13 mouse cellular contexts compared by ENCODE assay signal in genomic region chr1:168382106-168382822, GRCm38 (mm10). TPM values are rescaled to one million over a fixed set of nuclear protein-coding genes. Genes with fewer than 3 reads are reported as not detected.
A peak's percentile ranks its signal among the peaks of the same experiment; 100 is the strongest.
DNase-seq lines count a peak whose midpoint lies in the region; ATAC-seq and TF ChIP-seq lines count a peak whose summit lies in the region.
"Had no signal": no experiment of that assay in that cellular context is flagged by ENCODE, and none has a peak within 500 bp of the region (broad histone marks: within the 10 kb centered on the region; RNA-seq: fewer than 3 reads in every experiment).

No protein-coding gene starts in this region.

- ATAC-seq in intestine, embryonic 14.5 days (replicated peaks; ENCODE audit: low FRiP score, low TSS enrichment, low read depth) = peak; percentile 40; the same call in 1 of the 2 replicates
- no peak for ATAC-seq in intestine, postnatal 0 days
- peak; percentile 10; the same call in 1 of the 2 replicates for ATAC-seq in heart, postnatal 0 days (ENCODE audit: insufficient read depth, low read depth)
- ATAC-seq in inflammation-experienced regulatory T-cells, adult 6 months = no peak

- no peak overlapping the region for H3K9ac ChIP-seq in intestine, embryonic 14.5 days (ENCODE audit: low read length)
- H3K9ac ChIP-seq in intestine, postnatal 0 days (ENCODE audit: low read depth, low read length) = no peak overlapping the region
- peak overlapping the region; percentile 34; the same call in 1 of the 2 replicates for H3K9ac ChIP-seq in heart, postnatal 0 days (replicated peaks; ENCODE audit: low read depth, low read length)

- no peak for TF ChIP-seq EP300 in heart, postnatal 0 days (IDR thresholded peaks at IDR 0.05; ENCODE audit: low read depth)

- no peak overlapping the region for H3K4me3 ChIP-seq in intestine, embryonic 14.5 days (ENCODE audit: low read depth, low read length)
- H3K4me3 ChIP-seq in intestine, postnatal 0 days (ENCODE audit: low read depth, low read length) = no peak overlapping the region
- H3K4me3 ChIP-seq in E14TG2a.4 (replicated peaks; ENCODE audit: low read length) = 0 out of 2 replicates have a peak overlapping the region, but pooled peaks have one; percentile 13
- no peak overlapping the region for H3K4me3 ChIP-seq in heart, postnatal 0 days (ENCODE audit: low read depth, low read length)
- H3K4me3 ChIP-seq: neural tube, embryonic 12.5 days had no signal

- no peaks in the 10 kb centered on the region for H3K27me3 ChIP-seq in intestine, embryonic 14.5 days (replicated peaks; ENCODE audit: control insufficient read depth, insufficient read depth, low read length)
- no peaks in the 10 kb centered on the region for H3K27me3 ChIP-seq in intestine, postnatal 0 days (replicated peaks; ENCODE audit: control insufficient read depth, insufficient read depth, low read length)
- no peaks in the 10 kb centered on the region for H3K27me3 ChIP-seq in E14TG2a.4 (ENCODE audit: insufficient read depth, low read length)
- no peaks in the 10 kb centered on the region for H3K27me3 ChIP-seq in heart, postnatal 0 days (ENCODE audit: control insufficient read depth, insufficient read depth, low read length)
- H3K27me3 ChIP-seq: neural tube, embryonic 12.5 days had no signal

- H3K4me1 ChIP-seq in intestine, embryonic 14.5 days (replicated peaks; ENCODE audit: control insufficient read depth, insufficient read depth, low read length) = peaks cover 69% of the 10 kb centered on the region
- peaks cover 3% of the 10 kb centered on the region for H3K4me1 ChIP-seq in intestine, postnatal 0 days (replicated peaks; ENCODE audit: control insufficient read depth, insufficient read depth, low read length)
- H3K4me1 ChIP-seq in E14TG2a.4 (replicated peaks; ENCODE audit: low read depth, low read length) = peaks cover 58% of the 10 kb centered on the region
- peaks cover 66% of the 10 kb centered on the region for H3K4me1 ChIP-seq in heart, postnatal 0 days (ENCODE audit: control insufficient read depth, insufficient read depth)

- H3K27ac ChIP-seq in intestine, embryonic 14.5 days (ENCODE audit: low read depth) = 0 out of 2 replicates have a peak overlapping the region, but pooled peaks have one; percentile 7
- no peak overlapping the region for H3K27ac ChIP-seq in intestine, postnatal 0 days (ENCODE audit: low read depth, low read length)
- H3K27ac ChIP-seq in heart, postnatal 0 days (ENCODE audit: low read depth) = peak overlapping the region; percentile 90
- H3K27ac ChIP-seq: neural tube, embryonic 12.5 days had no signal

- H3K4me2 ChIP-seq in intestine, embryonic 14.5 days (ENCODE audit: low read length) = no peak overlapping the region
- H3K4me2 ChIP-seq in intestine, postnatal 0 days (replicated peaks; ENCODE audit: low read depth) = no peak overlapping the region
- H3K4me2 ChIP-seq in heart, postnatal 0 days (ENCODE audit: low read depth, low read length) = 0 out of 2 replicates have a peak overlapping the region, but pooled peaks have one; percentile 7
- H3K4me2 ChIP-seq: neural tube, embryonic 12.5 days had no signal

- no peak for TF ChIP-seq CTCF in intestine, postnatal 0 days (IDR thresholded peaks at IDR 0.05; ENCODE audit: low read depth)
- no peak for TF ChIP-seq CTCF in E14TG2a.4 (conservative IDR thresholded peaks at IDR 0.05; ENCODE audit: low read length)
- TF ChIP-seq CTCF in heart, postnatal 0 days (IDR thresholded peaks at IDR 0.05; ENCODE audit: low read depth) = no peak

- DNase-seq in intestine, embryonic 14.5 days (ENCODE audit: low spot score) = no peak
- DNase-seq in ZHBTc4 (ENCODE audit: low read depth, low spot score) (peak; percentile 46), MN1 (ENCODE audit: low spot score) (no peak)
- DNase-seq in heart, postnatal 0 days (ENCODE audit: low spot score) = no peak
- DNase-seq in adrenal gland, postnatal 4 days (ENCODE audit: low spot score in 2 of 2) = no peak
- DNase-seq: adrenal gland, postnatal 36 days; cerebellum, postnatal 10 days; lung, adult 2 months; spleen, adult 18-20 months had no signal

- H3K9me3 ChIP-seq in intestine, embryonic 14.5 days (ENCODE audit: control insufficient read depth, low read length) = no peaks in the 10 kb centered on the region
- no peaks in the 10 kb centered on the region for H3K9me3 ChIP-seq in intestine, postnatal 0 days (ENCODE audit: control insufficient read depth)
- H3K9me3 ChIP-seq in E14TG2a.4 (ENCODE audit: low read length) = no peaks in the 10 kb centered on the region
- H3K9me3 ChIP-seq in heart, postnatal 0 days (replicated peaks; ENCODE audit: control insufficient read depth, low read length) = no peaks in the 10 kb centered on the region
- H3K9me3 ChIP-seq: neural tube, embryonic 12.5 days had no signal

- whole genome bisulfite sequencing in intestine, embryonic 14.5 days = 31% methylated on average over 9 of the region's 9 CpGs
- 51% methylated on average over 9 of the region's 9 CpGs for WGBS in intestine, postnatal 0 days
- WGBS in heart, postnatal 0 days = 37% methylated on average over 9 of the region's 9 CpGs

- no peaks in the 10 kb centered on the region; the same call in 1 of the 2 replicates for H3K36me3 ChIP-seq in intestine, embryonic 14.5 days (ENCODE audit: control insufficient read depth, insufficient read depth, low read length)
- no peaks in the 10 kb centered on the region for H3K36me3 ChIP-seq in intestine, postnatal 0 days (ENCODE audit: control insufficient read depth, insufficient read depth)
- no peaks in the 10 kb centered on the region for H3K36me3 ChIP-seq in E14TG2a.4 (ENCODE audit: insufficient read depth, low read length)
- H3K36me3 ChIP-seq in heart, postnatal 0 days (replicated peaks; ENCODE audit: control insufficient read depth, insufficient read depth, low read length) = no peaks in the 10 kb centered on the region
- H3K36me3 ChIP-seq: neural tube, embryonic 12.5 days had no signal

RNA-seq across cellular contexts. Expression of gene Pbx1, which starts 49.8 kb away (rescaled TPM):
- polyA plus RNA-seq in intestine, embryonic 14.5 days (2014; fragmentation: Nextera tagmentation; extraction: Ambion mirVana) = 37.3 and 42.3 TPM in 2 replicates
- 9.8 and 11.4 TPM in 2 replicates for polyA plus RNA-seq in intestine, postnatal 0 days (2015; fragmentation: Nextera tagmentation; extraction: Ambion mirVana)
- 31.3 and 42.9 TPM in 2 replicates for total RNA-seq in heart, postnatal 0 days (2014; rRNA removed; ENCODE audit: low replicate concordance)
- 15.7 and 17.1 TPM in 2 replicates for polyA plus RNA-seq in heart, postnatal 0 days (2015; fragmentation: Nextera tagmentation; extraction: Ambion mirVana)
- total RNA-seq in adrenal gland, postnatal 4 days (2021) = 100 to 1,000 TPM; 202 to 226 TPM
- under 1 TPM in 2 of 3 experiments, not detected in 1; 0.05 to 0.43 TPM for polyA plus RNA-seq in inflammation-experienced regulatory T-cells, adult 6 months (2017; shearing (Covaris generic))

Comparison
In these comparisons a context has a peak if more than half of its experiments do, and no peak if none do; other contexts are left out.
1. ATAC-seq: peak in intestine, embryonic 14.5 days (single experiment) and heart, postnatal 0 days (single experiment); none in intestine, postnatal 0 days (single experiment) and inflammation-experienced regulatory T-cells, adult 6 months (single experiment).